Mouse (Mus musculus): ENCODE data around the gene Top3b. TPM values are rescaled to one million over a fixed set of nuclear protein-coding genes. Genes with fewer than 3 reads are reported as not detected.
"Not testable (repeated sequence)": the region's sequence is repeated elsewhere in the genome, so short reads cannot be mapped to it uniquely, and the experiment has no call there.

Gene Top3b
- polyA plus RNA-seq, 1 experiment from 2014 or later = 59.6 TPM

- DNase-seq (ENCODE audit: low spot score) = peak; percentile 96
Measured at GRCm38 (mm10) chr16:16896382-16897055, 26.0 kb downstream of the Top3b start, which contains the start of gene Ppm1f. TSS of gene Ppm1f (plus strand) at chr16:16896469.

GRCm38 (mm10) chr16:16897056-16897584 lies 26.6 kb downstream of the Top3b start:
- peak; percentile 20 for DNase-seq (ENCODE audit: low spot score)

DNA sequence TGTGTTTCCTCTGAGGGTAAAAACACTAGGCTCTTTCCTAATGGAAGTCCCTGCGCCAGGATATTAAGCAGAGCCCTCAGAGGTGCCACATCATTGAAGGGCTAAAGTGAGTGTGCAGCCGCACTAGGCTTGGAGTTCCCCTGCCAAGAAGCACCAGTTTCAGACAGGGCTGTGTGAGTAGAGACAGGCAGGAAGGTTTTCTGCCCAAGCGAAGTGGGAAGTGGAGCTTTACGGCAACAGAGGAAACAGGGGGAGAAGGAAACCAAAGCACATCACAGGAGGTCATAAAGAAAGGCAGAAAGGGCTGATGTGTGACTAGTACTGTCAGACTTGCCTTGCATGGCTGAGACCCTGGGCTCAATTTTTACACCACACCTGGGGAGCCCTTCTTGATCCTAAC lies 31.8 kb downstream of the Top3b start:
- no peak for DNase-seq (ENCODE audit: low spot score)

GRCm38 (mm10) chr16:16903188-16903587 lies 32.7 kb downstream of the Top3b start:
- DNase-seq (ENCODE audit: low spot score) = no peak

DNA sequence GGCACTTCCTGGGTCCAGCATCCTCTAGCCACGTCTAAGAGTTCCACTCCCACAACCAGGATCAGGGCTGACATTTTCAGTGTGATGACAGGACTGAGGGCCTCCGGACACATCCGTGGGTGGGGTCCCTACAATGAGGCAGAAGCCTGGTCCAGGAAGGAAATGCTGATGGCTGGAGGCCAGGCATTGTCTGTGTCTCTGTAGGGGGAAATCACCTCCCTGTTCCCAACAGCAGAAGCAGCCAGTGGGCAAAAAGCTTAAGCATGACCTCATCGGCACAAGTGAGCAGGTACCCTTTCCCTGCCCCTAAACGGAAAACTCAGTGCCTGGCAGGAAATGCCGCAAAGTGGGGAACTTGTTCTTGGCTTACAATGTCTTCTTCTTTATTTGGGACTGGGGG lies 37.3 kb downstream of the Top3b start:
- DNase-seq (ENCODE audit: low spot score) = no peak

DNA sequence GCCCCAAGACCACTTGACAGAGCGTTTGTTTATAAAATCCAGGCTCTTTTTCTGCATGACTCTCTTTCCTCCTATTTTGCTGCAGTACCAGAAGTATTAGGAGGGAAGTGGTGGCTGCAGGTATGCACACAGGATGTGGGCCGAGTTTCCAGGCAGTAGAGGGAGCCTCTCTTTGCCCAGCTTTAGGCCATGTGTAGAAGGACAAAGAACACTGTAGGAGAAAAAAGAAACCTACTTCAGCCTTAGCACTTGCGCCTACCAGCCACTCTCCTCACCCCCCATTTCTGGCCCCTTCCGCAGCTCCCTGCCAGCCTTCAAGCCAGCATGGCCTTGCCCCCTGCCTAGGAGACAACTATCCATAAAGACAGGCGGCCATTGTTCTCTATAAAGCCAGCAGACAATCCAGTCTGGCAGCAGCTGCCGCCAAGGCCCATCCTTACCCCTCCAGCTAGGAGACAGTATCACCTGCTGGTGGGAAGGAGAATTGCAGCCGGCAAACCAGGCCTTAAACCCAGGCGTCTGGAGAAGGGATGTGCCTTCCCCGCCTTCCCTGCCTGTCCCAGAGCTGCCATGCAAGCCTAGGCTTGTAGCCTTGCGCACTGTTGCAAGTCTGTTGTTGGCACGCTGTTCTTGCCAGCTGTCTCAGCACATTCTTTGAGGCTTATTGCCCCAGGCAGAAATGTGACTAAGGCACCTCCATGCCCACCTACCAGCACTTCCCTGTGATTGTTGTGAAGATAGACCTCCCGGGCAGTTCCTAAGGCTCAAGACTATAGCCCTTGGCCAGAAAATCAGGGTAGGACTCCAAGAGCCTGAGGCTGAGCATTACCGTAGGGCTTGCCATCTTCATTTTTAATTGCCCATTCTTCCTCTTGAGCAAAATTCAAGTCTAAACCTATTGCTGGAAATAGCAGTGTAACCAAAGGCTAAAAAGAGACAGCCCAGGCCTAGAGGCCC lies 41.4 kb downstream of the Top3b start:
- peak; percentile 83 for DNase-seq (ENCODE audit: low spot score)

GRCm38 (mm10) chr16:16913440-16913839 lies 42.9 kb downstream of the Top3b start:
- no peak for DNase-seq (ENCODE audit: low spot score)

DNA sequence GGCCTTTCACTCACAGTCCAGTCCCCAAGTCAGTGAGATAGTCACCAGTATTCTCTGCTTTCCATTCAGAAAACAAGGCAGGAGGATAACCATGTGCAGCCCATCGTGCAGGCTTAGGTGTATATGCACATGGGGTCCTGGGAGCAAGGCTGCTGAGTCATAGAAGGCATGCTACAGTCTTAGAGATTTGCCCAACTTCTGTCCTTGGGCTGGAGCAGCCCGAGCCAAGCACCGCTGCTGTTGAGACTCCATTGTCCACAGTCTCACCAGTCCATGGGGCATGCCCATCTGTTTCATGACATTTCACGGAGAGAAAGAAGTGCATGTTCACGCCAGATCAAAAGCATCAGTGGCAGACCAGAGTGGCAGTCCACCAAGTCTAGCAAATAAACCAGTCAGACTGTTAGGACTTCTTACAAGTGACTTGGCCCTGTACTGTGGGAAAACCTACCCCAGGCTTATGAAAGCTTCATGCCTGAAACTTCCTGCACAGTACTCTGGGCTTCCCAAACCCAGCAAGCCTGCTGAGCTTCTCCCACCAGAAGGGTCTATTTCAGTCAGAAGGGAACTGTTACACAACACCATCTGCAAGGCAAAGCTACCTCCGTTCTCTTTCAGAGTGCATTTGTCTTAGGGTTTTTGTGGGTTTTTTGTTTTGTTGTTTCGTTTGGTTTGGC lies 48.0 kb downstream of the Top3b start:
- DNase-seq (ENCODE audit: low spot score) = no peak

DNA sequence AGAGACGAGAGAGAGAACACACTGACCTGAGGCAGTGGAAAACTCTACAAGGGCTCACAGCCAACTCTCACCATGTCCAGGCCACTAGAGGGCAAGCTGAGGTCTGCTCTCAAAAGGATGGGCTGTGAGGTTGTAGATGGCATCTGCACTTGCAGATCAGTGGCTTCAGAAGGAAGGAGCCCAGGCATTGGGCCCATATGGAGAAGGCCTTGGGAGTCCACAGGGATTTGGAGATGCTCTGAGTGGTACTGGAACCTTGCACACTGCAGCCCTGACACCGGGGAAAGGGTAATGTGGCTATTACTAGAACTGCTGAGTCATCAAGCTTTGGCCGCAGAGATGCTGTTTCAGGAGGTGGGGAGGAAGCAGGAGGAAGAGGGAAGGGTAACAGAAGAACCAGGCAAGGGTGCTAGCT lies 50.5 kb downstream of the Top3b start:
- no peak for DNase-seq (ENCODE audit: low spot score)

DNA sequence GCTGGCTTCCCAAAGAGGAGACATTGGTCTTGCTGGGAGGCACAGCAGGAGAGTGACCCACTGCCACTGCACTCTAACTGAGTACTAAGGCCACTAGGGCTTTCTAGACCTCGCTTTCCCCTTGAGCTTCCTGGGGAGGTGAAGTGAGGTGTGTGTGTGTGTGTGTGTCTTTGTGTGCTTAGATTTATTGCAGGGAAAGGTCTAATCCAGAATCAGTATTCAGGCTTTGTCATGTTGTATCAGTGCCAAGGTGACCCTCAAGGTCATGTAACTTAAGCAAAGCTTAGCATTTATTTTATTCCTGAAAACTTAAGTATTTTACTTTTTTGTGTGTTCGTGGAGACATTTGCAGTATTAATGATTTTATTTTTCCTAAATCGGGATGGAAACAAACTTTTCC lies 53.9 kb downstream of the Top3b start:
- no peak for DNase-seq (ENCODE audit: low spot score)

DNA sequence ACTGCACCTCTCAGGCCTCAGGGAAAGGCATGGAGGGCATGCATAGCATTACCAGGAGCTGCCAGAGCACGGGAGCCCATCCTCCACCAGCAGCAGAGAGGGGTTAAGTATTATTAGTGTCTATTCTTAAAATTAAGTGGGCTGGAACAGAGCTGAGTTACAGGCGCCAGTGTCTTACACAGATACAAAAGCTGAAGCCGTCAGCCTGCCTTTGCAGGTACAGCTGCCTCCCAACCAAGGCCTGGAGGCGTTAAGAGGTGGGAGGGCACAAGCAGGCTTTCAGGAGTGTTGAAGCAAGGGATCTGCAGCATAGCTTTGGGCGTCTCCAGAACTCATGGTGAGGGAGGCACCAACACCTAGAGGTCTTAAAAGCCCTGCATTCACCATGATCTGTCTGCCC lies 56.0 kb downstream of the Top3b start:
- DNase-seq (ENCODE audit: low spot score) = no peak

DNA sequence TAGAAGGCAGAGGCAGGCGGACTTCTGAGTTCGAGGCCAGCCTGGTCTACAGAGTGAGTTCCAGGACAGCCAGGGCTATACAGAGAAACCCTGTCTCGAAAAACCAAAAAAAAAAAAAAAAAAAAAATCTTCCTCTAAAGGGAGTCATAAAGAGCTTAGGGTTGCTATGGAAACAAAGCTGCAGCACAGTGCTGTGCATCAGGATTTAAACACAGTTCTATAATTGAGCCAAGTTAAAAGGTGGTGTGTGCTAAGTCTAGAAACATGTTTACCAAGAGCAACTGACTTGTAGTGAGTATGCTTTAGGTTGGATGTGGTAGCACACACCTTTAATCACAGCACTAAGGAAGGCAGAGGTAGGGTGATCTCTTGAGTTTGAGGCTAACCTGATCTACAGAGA lies 58.4 kb downstream of the Top3b start:
- not testable (repeated sequence) for DNase-seq (ENCODE audit: low spot score)

DNA sequence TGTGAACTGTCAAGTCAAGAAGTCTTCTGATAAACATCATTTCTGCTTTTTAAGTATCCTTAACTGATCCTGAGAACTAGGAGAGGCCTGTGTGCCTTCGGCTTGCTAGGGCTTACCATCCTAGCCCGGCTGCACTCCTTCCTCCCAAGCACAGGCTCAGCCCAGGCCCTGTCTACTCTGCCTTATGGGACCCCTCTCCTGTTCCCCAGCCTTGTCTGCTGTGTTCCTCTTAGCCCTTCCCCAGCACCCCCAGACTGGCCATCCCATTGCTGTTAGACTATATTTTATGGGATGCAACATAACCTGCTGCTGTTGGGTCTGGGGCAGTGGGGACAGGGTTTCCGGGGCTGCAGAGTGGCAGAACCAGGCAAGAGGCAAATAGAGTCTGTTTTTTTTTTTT lies 59.8 kb downstream of the Top3b start:
- DNase-seq (ENCODE audit: low spot score) = no peak

DNA sequence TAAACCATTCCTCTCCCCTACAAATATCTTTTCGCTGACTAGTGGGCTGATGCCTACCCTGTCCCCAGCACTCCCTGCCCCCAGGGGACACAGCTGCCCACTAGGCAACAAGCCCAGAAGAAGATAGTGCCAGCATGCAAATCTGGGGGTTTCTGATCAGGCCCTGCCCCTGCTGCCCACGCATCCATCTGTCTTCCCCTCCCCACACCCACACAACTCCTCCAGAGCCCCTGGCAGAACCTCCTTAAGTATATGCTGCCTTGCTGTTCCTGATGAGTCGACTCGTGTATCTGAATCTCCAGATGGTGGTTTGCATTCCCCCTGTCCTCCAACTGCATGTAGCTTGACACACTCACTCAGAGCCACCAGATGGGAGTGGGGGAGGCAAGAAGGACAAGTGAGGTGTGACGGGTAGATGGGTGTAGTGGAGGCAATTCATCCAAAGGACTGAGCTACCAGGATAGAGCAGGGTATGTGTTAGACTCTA lies 60.3 kb downstream of the Top3b start:
- DNase-seq (ENCODE audit: low spot score) = no peak

GRCm38 (mm10) chr16:16939543-16939942 lies 69.0 kb downstream of the Top3b start:
- no peak for DNase-seq (ENCODE audit: low spot score)

- DNase-seq (ENCODE audit: low spot score) = no peak
Measured at GRCm38 (mm10) chr16:16941078-16941477, 70.5 kb downstream of the Top3b start.

Other genes starting within 250 kb of the Top3b start
- not detected in 2 replicates for gene Olfr19, start 194.3 kb upstream of the Top3b start, polyA plus RNA-seq (2015; fragmentation: Nextera tagmentation; extraction: Ambion mirVana)
- gene Spag6l, start 41.3 kb upstream of the Top3b start, polyA plus RNA-seq (2015; fragmentation: Nextera tagmentation; extraction: Ambion mirVana) = 0.29 and 0.62 TPM in 2 replicates
- 0.62 and 0.64 TPM in 2 replicates for gene Igll1, start 6.8 kb upstream of the Top3b start, polyA plus RNA-seq (2015; fragmentation: Nextera tagmentation; extraction: Ambion mirVana)
- 6.3 and 7.3 TPM in 2 replicates for gene Vpreb1, start 107 bp downstream of the Top3b start, polyA plus RNA-seq (2015; fragmentation: Nextera tagmentation; extraction: Ambion mirVana)
- 18.1 and 19.8 TPM in 2 replicates for gene Ppm1f, start 25.7 kb downstream of the Top3b start, polyA plus RNA-seq (2015; fragmentation: Nextera tagmentation; extraction: Ambion mirVana)
- 180 and 190 TPM in 2 replicates for gene Mapk1, start 112.6 kb downstream of the Top3b start, polyA plus RNA-seq (2015; fragmentation: Nextera tagmentation; extraction: Ambion mirVana)
- 10.2 and 12.2 TPM in 2 replicates for gene Ypel1, start 199.0 kb downstream of the Top3b start, polyA plus RNA-seq (2015; fragmentation: Nextera tagmentation; extraction: Ambion mirVana)
- 148 and 150 TPM in 2 replicates for gene Ppil2, start 240.5 kb downstream of the Top3b start, polyA plus RNA-seq (2015; fragmentation: Nextera tagmentation; extraction: Ambion mirVana)